Mouse (Mus musculus): ENCODE data around the gene Arg1.

Gene Arg1

GRCm38 (mm10) chr10:24915486-24915885, 11.8 kb downstream of the Arg1 start:
- in situ Hi-C loops (cut with MboI) = no loop called here

DNA sequence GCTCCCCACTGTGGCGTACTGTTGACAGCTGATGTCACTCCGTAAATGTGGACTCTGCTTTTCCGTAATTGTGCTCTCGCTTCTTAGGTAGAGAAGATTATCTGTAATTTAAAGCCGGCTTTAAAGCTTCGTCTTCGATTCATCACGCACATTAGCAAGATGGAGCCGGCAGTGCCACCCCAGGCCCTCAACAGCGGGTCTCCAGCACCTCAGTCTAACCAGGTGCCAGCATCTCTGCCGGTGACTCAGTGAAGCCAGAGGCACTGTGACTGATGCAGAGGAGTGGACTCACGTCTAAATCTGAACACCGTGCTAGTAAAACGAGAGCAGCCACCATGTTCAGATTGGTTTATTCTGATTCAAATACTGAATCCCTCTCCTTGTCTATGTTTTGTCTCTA, 14.7 kb downstream of the Arg1 start:
- in situ Hi-C loops (cut with MboI) = no loop called here

DNA sequence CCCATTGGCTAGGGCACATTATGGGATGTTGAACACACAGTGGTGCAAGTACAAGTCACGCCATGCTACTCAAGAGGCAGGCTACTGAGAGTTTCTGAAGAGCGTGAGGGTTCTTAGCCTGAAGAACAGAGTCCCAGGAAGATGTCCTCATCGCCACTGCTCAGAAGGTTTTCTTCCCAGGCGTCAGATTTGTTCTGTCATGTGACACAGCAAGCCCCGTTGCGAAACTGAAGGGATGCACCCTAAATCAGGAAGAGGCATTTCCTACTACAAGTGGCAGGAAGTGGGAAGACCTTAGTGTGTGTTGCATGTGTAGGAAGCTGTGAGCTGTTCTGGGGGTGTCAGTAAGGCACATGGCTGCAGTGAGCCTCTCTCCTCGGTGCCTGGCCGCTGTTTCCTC, 16.1 kb downstream of the Arg1 start:
- in situ Hi-C loops (cut with MboI) = no loop called here

DNA sequence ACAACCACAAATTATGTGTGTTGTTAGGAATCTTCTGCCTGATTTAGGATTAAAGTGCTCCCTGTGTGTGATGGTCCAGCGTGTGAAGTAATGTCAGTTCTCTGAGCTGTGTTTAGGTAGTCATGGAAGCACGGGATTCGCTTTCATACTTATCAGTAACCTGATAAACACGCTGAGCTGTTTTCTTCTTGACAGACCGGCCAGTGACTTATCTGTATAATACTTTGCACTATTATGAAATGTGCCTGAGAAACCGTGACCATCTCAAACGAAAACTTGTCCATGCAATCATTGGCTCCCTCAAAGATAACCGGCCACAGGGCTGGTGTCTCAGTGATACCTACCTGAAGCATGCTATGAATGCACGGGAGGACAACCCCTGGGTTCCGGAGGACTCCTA, 21.7 kb downstream of the Arg1 start:
- in situ Hi-C loops (cut with MboI) = no loop called here

DNA sequence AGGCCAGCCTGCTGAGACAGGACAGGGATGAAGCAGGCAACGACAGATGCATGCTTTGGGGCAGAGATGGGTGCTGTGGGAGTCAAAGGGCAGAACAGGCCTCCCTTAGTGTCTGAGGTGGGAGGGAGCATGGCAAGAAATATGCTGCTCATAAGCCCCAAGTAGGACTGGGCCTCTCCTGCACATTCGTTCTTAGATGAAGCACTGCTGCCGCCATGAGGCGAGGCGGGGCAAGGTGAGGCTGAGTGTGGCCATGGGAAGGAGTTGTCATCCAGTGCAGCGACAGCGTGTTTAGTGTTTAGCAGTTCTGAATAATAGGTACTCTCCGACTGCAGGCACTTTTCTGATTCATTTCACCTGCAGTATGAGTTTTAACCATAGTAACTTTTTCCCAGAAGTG, 31.4 kb downstream of the Arg1 start:
- in situ Hi-C loops (cut with MboI) = no loop called here

DNA sequence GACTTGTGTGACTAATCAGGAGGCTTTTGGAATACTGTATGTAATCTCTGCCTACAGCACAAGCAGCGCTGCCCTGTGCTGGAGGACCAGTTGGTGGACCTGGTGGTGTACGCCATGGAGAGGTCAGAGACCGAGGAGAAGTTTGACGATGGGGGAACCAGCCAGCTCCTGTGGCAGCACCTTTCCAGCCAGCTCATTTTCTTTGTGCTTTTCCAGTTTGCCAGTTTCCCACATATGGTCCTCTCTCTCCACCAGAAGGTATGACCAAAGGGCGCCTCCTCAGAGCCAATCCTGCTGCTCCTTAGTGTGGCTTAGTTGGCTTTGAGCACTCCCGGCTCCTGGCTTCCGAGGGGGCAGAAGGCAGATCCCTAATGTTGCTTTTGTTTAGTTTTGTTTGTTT, 38.9 kb downstream of the Arg1 start:
- in situ Hi-C loops (cut with MboI) = no loop called here

DNA sequence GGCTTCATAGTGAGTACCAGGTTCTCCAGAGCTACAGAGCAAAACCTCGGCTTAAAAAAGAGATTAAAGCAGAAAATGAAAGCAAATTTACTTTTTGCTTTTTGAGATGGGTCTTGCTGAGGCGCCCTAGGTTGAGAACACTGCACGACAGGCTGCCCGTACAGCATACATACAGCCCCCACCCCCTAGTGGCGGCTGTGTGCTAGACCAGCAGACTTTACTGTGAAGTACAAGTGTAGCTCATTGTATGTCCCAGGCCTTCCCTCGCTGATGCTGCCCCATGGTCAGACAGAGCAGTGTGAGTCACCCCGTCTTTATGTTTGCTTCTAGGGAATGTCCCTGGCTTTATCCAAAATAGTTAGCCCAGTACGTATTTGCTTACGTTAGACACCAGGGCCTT, 41.3 kb downstream of the Arg1 start:
- in situ Hi-C loops (cut with MboI) = no loop called here

- in situ Hi-C loops (cut with MboI) = no loop called here
Observed at GRCm38 (mm10) chr10:24873624-24874023, 53.7 kb downstream of the Arg1 start.

DNA sequence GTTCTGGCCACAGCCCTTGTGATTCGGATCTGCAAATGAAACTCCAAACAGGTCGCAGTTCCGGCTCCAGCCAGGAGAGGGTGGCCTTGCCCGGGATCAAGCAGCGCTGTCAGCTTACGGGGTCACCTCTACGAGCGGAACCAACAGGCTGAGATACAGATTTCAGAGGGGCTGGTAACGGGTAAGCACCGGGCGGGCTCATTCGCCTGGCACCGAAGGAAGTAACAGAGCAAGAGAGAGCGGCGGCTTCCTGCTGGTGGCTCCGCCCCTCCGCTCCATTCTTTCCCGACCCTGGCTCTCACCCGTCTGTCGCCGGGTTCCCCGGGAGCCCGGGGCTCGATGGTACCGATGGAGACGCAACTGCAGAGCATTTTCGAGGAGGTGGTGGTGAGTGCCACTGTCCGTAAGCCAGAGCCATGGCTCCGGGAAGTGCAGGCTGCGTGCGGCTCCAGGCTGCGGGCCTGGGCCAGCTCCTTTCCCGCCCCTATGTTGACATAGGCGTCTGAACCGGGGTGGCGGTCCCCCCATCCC, 57.5 kb downstream of the Arg1 start, which contains the start of gene Med23:
TSS of gene Med23 (plus strand) at position 227 of the 531 bp plus-strand sequence.
- in situ Hi-C loops (cut with MboI) = no loop called here

All from mature B cell (primary cell).